Mouse (Mus musculus): ENCODE data around the gene Ssbp3. TPM values are rescaled to one million over a fixed set of nuclear protein-coding genes. Genes with fewer than 3 reads are reported as not detected.

Ssbp3 gene
- total and polyA plus RNA-seq, 2 experiments = 12.9 to 36.7 TPM

DNA sequence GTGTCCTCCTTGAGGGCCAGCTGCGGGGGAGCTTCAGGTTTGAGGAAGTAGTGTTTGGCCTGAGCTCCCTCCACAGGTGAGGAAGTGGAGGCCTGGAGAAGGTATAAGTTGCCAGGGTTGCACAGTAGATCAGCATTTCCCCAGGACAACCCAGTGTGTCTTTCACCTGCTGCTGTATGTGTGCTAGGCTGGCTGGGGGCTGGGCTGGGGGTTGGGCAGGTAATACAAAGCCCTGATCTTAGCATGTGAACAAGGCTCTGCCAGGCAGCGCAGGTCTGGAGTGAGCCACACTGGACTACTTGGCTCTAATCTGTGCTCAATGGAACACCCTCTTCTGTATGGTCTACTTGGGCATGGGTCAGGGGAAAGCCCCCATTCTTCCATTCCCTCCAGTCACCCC lies 66.1 kb downstream of the Ssbp3 start:
- TF ChIP-seq CTCF (IDR thresholded peaks at IDR 0.05; ENCODE audit: low read depth, low read length) (no peak), POLR2A (IDR thresholded peaks at IDR 0.05; ENCODE audit: extremely low read depth, insufficient read depth, low read length) (no peak)
- WGBS = 92% methylated on average over 2 of the region's 2 CpGs
- Histone ChIP-seq H3K79me2 (ENCODE audit: control insufficient read depth, insufficient read depth, low read length) (peaks cover 42% of the 10 kb centered on the region; the same call in 1 of the 2 replicates), H3K36me3 (ENCODE audit: control insufficient read depth, insufficient read depth, low read length) (no peaks in the 10 kb centered on the region), H3K9ac (ENCODE audit: low read depth, low read length) (no peak overlapping the region), H3K4me1 (ENCODE audit: control insufficient read depth, insufficient read depth, low read length) (peaks cover 14% of the 10 kb centered on the region), H3K4me3 (ENCODE audit: insufficient read depth, low read depth, low read length) (no peak overlapping the region), H3K27me3 (ENCODE audit: control insufficient read depth, insufficient read depth, low read length) (no peaks in the 10 kb centered on the region), H3K27ac (replicated peaks; ENCODE audit: insufficient read depth, low read depth, low read length) (no peak overlapping the region)
- no peak for DNase-seq (ENCODE audit: extremely low read depth, low read depth, low spot score)

DNA sequence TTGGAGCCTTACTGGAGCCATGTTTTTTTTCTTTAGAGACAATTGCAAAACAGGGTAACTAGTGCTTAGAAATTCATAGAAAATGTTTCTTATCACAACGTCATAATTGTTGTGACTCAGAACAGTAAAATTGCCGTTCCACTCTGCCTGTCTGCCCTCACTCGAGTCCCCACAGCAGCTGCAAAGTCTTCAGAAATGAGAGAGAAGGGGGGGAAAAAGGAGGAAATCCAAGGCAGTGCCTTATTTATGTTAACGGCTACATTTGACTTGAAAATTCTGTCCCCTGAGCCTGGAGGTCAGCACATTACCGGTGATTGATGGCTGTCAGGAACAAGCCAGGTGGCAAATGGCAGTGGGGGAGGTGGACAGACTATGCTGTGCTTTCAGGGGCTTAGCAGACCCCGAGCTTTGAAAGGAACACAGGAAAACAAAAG lies 66.7 kb downstream of the Ssbp3 start:
- TF ChIP-seq CTCF (IDR thresholded peaks at IDR 0.05; ENCODE audit: low read depth, low read length) (no peak), POLR2A (IDR thresholded peaks at IDR 0.05; ENCODE audit: extremely low read depth, insufficient read depth, low read length) (no peak)
- no peak overlapping the region for H3K27ac ChIP-seq (replicated peaks; ENCODE audit: insufficient read depth, low read depth, low read length)
- no peak overlapping the region for H3K4me3 ChIP-seq (ENCODE audit: insufficient read depth, low read depth, low read length)
- 68% methylated on average over 6 of the region's 6 CpGs for WGBS
- no peaks in the 10 kb centered on the region for H3K36me3 ChIP-seq (ENCODE audit: control insufficient read depth, insufficient read depth, low read length)
- peaks cover 37% of the 10 kb centered on the region; the same call in 1 of the 2 replicates for H3K79me2 ChIP-seq (ENCODE audit: control insufficient read depth, insufficient read depth, low read length)
- no peak overlapping the region for H3K9ac ChIP-seq (ENCODE audit: low read depth, low read length)
- H3K27me3 ChIP-seq (ENCODE audit: control insufficient read depth, insufficient read depth, low read length) = no peaks in the 10 kb centered on the region
- DNase-seq (ENCODE audit: extremely low read depth, low read depth, low spot score) = no peak
- H3K4me1 ChIP-seq (ENCODE audit: control insufficient read depth, insufficient read depth, low read length) = peaks cover 19% of the 10 kb centered on the region

DNA sequence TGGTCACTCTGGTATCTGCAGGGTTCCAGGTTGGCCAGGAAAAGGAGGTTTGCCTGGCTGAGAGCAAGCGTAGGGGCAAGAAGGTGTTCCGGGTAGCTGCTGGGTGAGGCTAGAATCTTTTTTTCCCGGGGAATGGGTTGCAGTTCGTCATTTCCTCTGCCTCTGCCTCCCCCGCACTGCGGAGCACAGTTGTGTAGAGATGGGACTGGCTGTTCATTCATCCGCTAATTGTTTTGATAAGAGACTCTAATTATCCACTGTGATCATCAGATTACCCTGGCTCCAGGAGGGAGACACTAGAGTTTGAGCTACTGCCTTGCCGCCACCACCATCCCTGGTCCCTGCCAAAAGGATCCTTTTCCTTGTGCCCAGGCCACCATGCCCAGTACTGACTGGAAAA lies 67.9 kb downstream of the Ssbp3 start:
- H3K27ac ChIP-seq (replicated peaks; ENCODE audit: insufficient read depth, low read depth, low read length) = no peak overlapping the region
- TF ChIP-seq POLR2A (IDR thresholded peaks at IDR 0.05; ENCODE audit: extremely low read depth, insufficient read depth, low read length) = no peak
- no peak for TF ChIP-seq CTCF (IDR thresholded peaks at IDR 0.05; ENCODE audit: low read depth, low read length)
- peaks cover 30% of the 10 kb centered on the region; the same call in 1 of the 2 replicates for H3K79me2 ChIP-seq (ENCODE audit: control insufficient read depth, insufficient read depth, low read length)
- peaks cover 24% of the 10 kb centered on the region for H3K4me1 ChIP-seq (ENCODE audit: control insufficient read depth, insufficient read depth, low read length)
- no peak for DNase-seq (ENCODE audit: extremely low read depth, low read depth, low spot score)
- WGBS = 73% methylated on average over 8 of the region's 8 CpGs
- H3K36me3 ChIP-seq (ENCODE audit: control insufficient read depth, insufficient read depth, low read length) = no peaks in the 10 kb centered on the region
- no peaks in the 10 kb centered on the region for H3K27me3 ChIP-seq (ENCODE audit: control insufficient read depth, insufficient read depth, low read length)
- no peak overlapping the region for H3K4me3 ChIP-seq (ENCODE audit: insufficient read depth, low read depth, low read length)
- H3K9ac ChIP-seq (ENCODE audit: low read depth, low read length) = no peak overlapping the region

GRCm38 (mm10) chr4:106980669-106981068 lies 70.2 kb downstream of the Ssbp3 start:
- no peak for TF ChIP-seq POLR2A (IDR thresholded peaks at IDR 0.05; ENCODE audit: extremely low read depth, insufficient read depth, low read length)
- TF ChIP-seq CTCF (IDR thresholded peaks at IDR 0.05; ENCODE audit: low read depth, low read length) = peak; percentile 51
- H3K27ac ChIP-seq (replicated peaks; ENCODE audit: insufficient read depth, low read depth, low read length) = peak overlapping the region; percentile 82
- H3K27me3 ChIP-seq (ENCODE audit: control insufficient read depth, insufficient read depth, low read length) = no peaks in the 10 kb centered on the region
- no peak overlapping the region for H3K4me3 ChIP-seq (ENCODE audit: insufficient read depth, low read depth, low read length)
- 11% methylated on average over 7 of the region's 7 CpGs for WGBS
- peaks cover 24% of the 10 kb centered on the region; the same call in 1 of the 2 replicates for H3K79me2 ChIP-seq (ENCODE audit: control insufficient read depth, insufficient read depth, low read length)
- peak overlapping the region; percentile 28 for H3K9ac ChIP-seq (ENCODE audit: low read depth, low read length)
- DNase-seq (ENCODE audit: extremely low read depth, low read depth, low spot score) = peak; percentile 90
- peaks cover 37% of the 10 kb centered on the region for H3K4me1 ChIP-seq (ENCODE audit: control insufficient read depth, insufficient read depth, low read length)
- no peaks in the 10 kb centered on the region for H3K36me3 ChIP-seq (ENCODE audit: control insufficient read depth, insufficient read depth, low read length)

DNA sequence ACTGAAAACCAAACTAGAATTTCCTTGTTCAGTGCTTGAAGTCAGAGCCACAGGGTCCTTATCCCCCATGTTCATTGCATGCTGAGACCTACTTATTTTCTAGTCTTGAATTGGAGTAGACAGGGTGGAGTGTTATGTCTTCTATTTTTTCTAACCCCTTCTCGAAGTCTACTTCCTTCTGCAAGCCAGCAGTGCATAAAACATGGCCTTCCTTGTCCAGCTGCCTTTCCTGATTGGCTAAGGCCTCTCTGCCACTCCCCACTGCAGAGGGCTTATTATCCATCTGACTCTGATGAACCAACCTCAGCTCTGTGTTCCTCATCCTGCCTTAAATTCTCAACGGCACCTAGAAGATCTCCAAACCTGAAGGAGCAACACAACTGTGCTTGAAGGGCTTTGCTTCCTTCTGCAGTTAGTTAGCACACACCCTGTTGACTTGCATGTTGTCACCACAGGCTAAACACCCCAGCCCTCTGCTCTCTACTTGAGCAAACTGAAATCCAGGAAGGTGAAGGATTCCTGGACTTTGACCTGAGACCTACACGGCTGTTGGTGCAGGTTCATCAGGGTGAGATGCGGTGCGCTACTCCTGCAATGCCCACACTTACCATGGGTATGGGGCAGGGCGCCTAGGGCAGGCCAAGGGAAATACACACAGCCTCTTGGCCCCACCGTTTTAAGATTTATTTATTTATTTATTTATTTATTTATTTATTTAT lies 71.0 kb downstream of the Ssbp3 start:
- H3K9ac ChIP-seq (ENCODE audit: low read depth, low read length) = no peak overlapping the region
- DNase-seq (ENCODE audit: extremely low read depth, low read depth, low spot score) = peak; percentile 80
- H3K27me3 ChIP-seq (ENCODE audit: control insufficient read depth, insufficient read depth, low read length) = no peaks in the 10 kb centered on the region
- WGBS = 37% methylated on average over 7 of the region's 7 CpGs
- no peak overlapping the region for H3K4me3 ChIP-seq (ENCODE audit: insufficient read depth, low read depth, low read length)
- TF ChIP-seq CTCF (IDR thresholded peaks at IDR 0.05; ENCODE audit: low read depth, low read length) (no peak), POLR2A (IDR thresholded peaks at IDR 0.05; ENCODE audit: extremely low read depth, insufficient read depth, low read length) (no peak)
- peaks cover 43% of the 10 kb centered on the region for H3K4me1 ChIP-seq (ENCODE audit: control insufficient read depth, insufficient read depth, low read length)
- peaks cover 22% of the 10 kb centered on the region; the same call in 1 of the 2 replicates for H3K79me2 ChIP-seq (ENCODE audit: control insufficient read depth, insufficient read depth, low read length)
- H3K36me3 ChIP-seq (ENCODE audit: control insufficient read depth, insufficient read depth, low read length) = no peaks in the 10 kb centered on the region
- H3K27ac ChIP-seq (replicated peaks; ENCODE audit: insufficient read depth, low read depth, low read length) = peak overlapping the region; percentile 82
